ENCODE assay signal across 7 mouse cellular contexts in the genomic region with DNA sequence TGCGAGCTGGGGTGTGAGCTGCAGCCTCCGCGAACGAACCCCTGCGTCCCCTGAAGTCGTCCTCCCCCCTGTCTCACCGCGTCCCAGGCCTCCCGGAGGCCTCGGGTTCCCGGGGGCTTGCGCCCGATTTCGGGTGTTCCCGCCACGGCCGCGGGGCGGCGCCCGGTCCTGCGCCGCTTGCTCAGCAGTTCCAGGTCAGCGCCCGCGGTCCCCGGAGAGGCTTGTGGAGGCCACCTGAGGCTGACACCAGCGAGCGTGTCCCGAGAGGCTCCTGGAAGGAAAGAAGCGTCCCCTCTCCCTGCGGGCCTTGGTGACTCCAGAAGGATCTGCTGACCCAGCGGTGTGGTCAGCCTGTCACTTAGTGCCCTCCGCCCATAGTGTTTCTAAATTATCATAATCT. TPM values are rescaled to one million over a fixed set of nuclear protein-coding genes. Genes with fewer than 3 reads are reported as not detected.
DNase-seq lines count a peak whose midpoint lies in the region; ATAC-seq lines count a peak whose summit lies in the region.

No protein-coding gene starts in this region.

- peak overlapping the region; percentile 22 for H3K4me3 ChIP-seq in embryonic facial prominence, embryonic 13.5 days
- H3K4me3 ChIP-seq in kidney, embryonic 16.5 days (ENCODE audit: low read length), result peak overlapping the region; percentile 20
- H3K4me3 ChIP-seq in midbrain, embryonic 15.5 days, result peak overlapping the region; percentile 3; the same call in 1 of the 2 replicates

- no peak for ATAC-seq in embryonic facial prominence, embryonic 13.5 days (ENCODE audit: insufficient number of reproducible peaks, insufficient read depth, low FRiP score, low TSS enrichment, low read depth)
- peak; percentile 50 for ATAC-seq in kidney, embryonic 16.5 days (ENCODE audit: low FRiP score, low TSS enrichment)
- ATAC-seq in midbrain, embryonic 15.5 days (replicated peaks), result no peak

- peaks cover 5% of the 10 kb centered on the region; the same call in 1 of the 2 replicates for H3K4me1 ChIP-seq in embryonic facial prominence, embryonic 13.5 days
- H3K4me1 ChIP-seq in kidney, embryonic 16.5 days (ENCODE audit: insufficient read depth, low read length), result 0 out of 2 replicates have a peak, but pooled peaks cover 4% of the 10 kb centered on the region
- peaks cover 5% of the 10 kb centered on the region; the same call in 1 of the 2 replicates for H3K4me1 ChIP-seq in midbrain, embryonic 15.5 days

- H3K27me3 ChIP-seq in embryonic facial prominence, embryonic 13.5 days, result no peaks in the 10 kb centered on the region
- no peaks in the 10 kb centered on the region for H3K27me3 ChIP-seq in kidney, embryonic 16.5 days (ENCODE audit: insufficient read depth, low read length)
- no peaks in the 10 kb centered on the region for H3K27me3 ChIP-seq in midbrain, embryonic 15.5 days (replicated peaks)

- peak overlapping the region; percentile 47 for H3K4me2 ChIP-seq in embryonic facial prominence, embryonic 13.5 days
- peak overlapping the region; percentile 33 for H3K4me2 ChIP-seq in kidney, embryonic 16.5 days (replicated peaks; ENCODE audit: low read depth, low read length)
- peak overlapping the region; percentile 33 for H3K4me2 ChIP-seq in midbrain, embryonic 15.5 days

- peak; percentile 2 for DNase-seq in 3134 (ENCODE audit: extremely low read depth, insufficient read length, low spot score)
- peak; percentile 14 to 34 for DNase-seq in B cell, adult 2 months
- DNase-seq in cerebellum, postnatal 36 days, result no peak
- DNase-seq in right cerebral cortex, adult 18-20 months, result no peak

- peak overlapping the region; percentile 57 for H3K9ac ChIP-seq in embryonic facial prominence, embryonic 13.5 days
- H3K9ac ChIP-seq in kidney, embryonic 16.5 days (replicated peaks; ENCODE audit: low read length), result 0 out of 2 replicates have a peak overlapping the region, but pooled peaks have one; percentile 2
- no peak overlapping the region for H3K9ac ChIP-seq in midbrain, embryonic 15.5 days

- no peak overlapping the region for H3K27ac ChIP-seq in embryonic facial prominence, embryonic 13.5 days
- no peak overlapping the region for H3K27ac ChIP-seq in kidney, embryonic 16.5 days (ENCODE audit: low read length)
- H3K27ac ChIP-seq in midbrain, embryonic 15.5 days, result no peak overlapping the region

- no peaks in the 10 kb centered on the region for H3K36me3 ChIP-seq in embryonic facial prominence, embryonic 13.5 days
- no peaks in the 10 kb centered on the region for H3K36me3 ChIP-seq in kidney, embryonic 16.5 days (ENCODE audit: insufficient read depth, low read length)
- H3K36me3 ChIP-seq in midbrain, embryonic 15.5 days (replicated peaks), result no peaks in the 10 kb centered on the region

- H3K9me3 ChIP-seq in embryonic facial prominence, embryonic 13.5 days, result no peaks in the 10 kb centered on the region
- H3K9me3 ChIP-seq in kidney, embryonic 16.5 days (ENCODE audit: low read length), result no peaks in the 10 kb centered on the region
- no peaks in the 10 kb centered on the region for H3K9me3 ChIP-seq in midbrain, embryonic 15.5 days

- WGBS in embryonic facial prominence, embryonic 13.5 days, result 9% methylated on average over 34 of the region's 34 CpGs
- 7% methylated on average over 32 of the region's 34 CpGs for WGBS in kidney, embryonic 16.5 days
- whole genome bisulfite sequencing in midbrain, embryonic 15.5 days, result 6% methylated on average over 34 of the region's 34 CpGs

RNA-seq across cellular contexts. Expression of gene Acsm3, which starts 16.4 kb away (rescaled TPM):
- 0.18 and 0.32 TPM in 2 replicates for polyA plus RNA-seq in embryonic facial prominence, embryonic 13.5 days (2015; fragmentation: Nextera tagmentation; extraction: Ambion mirVana)
- polyA plus RNA-seq in kidney, embryonic 16.5 days (2015; fragmentation: Nextera tagmentation; extraction: Ambion mirVana), result 0.92 and 1.1 TPM in 2 replicates
- polyA plus RNA-seq in midbrain, embryonic 15.5 days (2015; fragmentation: Nextera tagmentation; extraction: Ambion mirVana), result not detected in 2 replicates

RNA-seq across cellular contexts. Expression of gene Thumpd1, which starts 23.7 kb away (rescaled TPM):
- 78.2 and 83.5 TPM in 2 replicates for polyA plus RNA-seq in embryonic facial prominence, embryonic 13.5 days (2015; fragmentation: Nextera tagmentation; extraction: Ambion mirVana)
- 84.4 and 85.7 TPM in 2 replicates for polyA plus RNA-seq in kidney, embryonic 16.5 days (2015; fragmentation: Nextera tagmentation; extraction: Ambion mirVana)
- 88.2 and 90.3 TPM in 2 replicates for polyA plus RNA-seq in midbrain, embryonic 15.5 days (2015; fragmentation: Nextera tagmentation; extraction: Ambion mirVana)

RNA-seq across cellular contexts. Expression of gene Rexo5, which starts 49.5 kb away (rescaled TPM):
- 23.4 and 29.1 TPM in 2 replicates for polyA plus RNA-seq in embryonic facial prominence, embryonic 13.5 days (2015; fragmentation: Nextera tagmentation; extraction: Ambion mirVana)
- 23.9 and 27.7 TPM in 2 replicates for polyA plus RNA-seq in kidney, embryonic 16.5 days (2015; fragmentation: Nextera tagmentation; extraction: Ambion mirVana)
- 10.1 and 10.8 TPM in 2 replicates for polyA plus RNA-seq in midbrain, embryonic 15.5 days (2015; fragmentation: Nextera tagmentation; extraction: Ambion mirVana)

RNA-seq across cellular contexts. Expression of gene Eri2, which starts 49.5 kb away (rescaled TPM):
- polyA plus RNA-seq in embryonic facial prominence, embryonic 13.5 days (2015; fragmentation: Nextera tagmentation; extraction: Ambion mirVana), result 24.5 and 27.4 TPM in 2 replicates
- 26.2 and 26.5 TPM in 2 replicates for polyA plus RNA-seq in kidney, embryonic 16.5 days (2015; fragmentation: Nextera tagmentation; extraction: Ambion mirVana)
- polyA plus RNA-seq in midbrain, embryonic 15.5 days (2015; fragmentation: Nextera tagmentation; extraction: Ambion mirVana), result 15.2 and 16.3 TPM in 2 replicates

RNA-seq across cellular contexts. Expression of gene Acsm4, which starts 54.5 kb away (rescaled TPM):
- 3.1 and 10.5 TPM in 2 replicates for polyA plus RNA-seq in embryonic facial prominence, embryonic 13.5 days (2015; fragmentation: Nextera tagmentation; extraction: Ambion mirVana)
- not detected in 2 replicates for polyA plus RNA-seq in kidney, embryonic 16.5 days (2015; fragmentation: Nextera tagmentation; extraction: Ambion mirVana)
- polyA plus RNA-seq in midbrain, embryonic 15.5 days (2015; fragmentation: Nextera tagmentation; extraction: Ambion mirVana), result not detected in 2 replicates

Comparison
In these comparisons a context has a peak if more than half of its experiments do, and no peak if none do; other contexts are left out.
1. DNase-seq: peak in 3134 (single experiment) and B cell, adult 2 months (2 of 2); none in cerebellum, postnatal 36 days (0 of 2) and right cerebral cortex, adult 18-20 months (single experiment).
2. Peak in every context shown above with its lines, with median percentiles within 50 percentile points of each other: H3K4me2 ChIP-seq and H3K4me3 ChIP-seq.